Mouse (Mus musculus): ENCODE measurements around the gene Thyn1.

The Thyn1 gene

DNA sequence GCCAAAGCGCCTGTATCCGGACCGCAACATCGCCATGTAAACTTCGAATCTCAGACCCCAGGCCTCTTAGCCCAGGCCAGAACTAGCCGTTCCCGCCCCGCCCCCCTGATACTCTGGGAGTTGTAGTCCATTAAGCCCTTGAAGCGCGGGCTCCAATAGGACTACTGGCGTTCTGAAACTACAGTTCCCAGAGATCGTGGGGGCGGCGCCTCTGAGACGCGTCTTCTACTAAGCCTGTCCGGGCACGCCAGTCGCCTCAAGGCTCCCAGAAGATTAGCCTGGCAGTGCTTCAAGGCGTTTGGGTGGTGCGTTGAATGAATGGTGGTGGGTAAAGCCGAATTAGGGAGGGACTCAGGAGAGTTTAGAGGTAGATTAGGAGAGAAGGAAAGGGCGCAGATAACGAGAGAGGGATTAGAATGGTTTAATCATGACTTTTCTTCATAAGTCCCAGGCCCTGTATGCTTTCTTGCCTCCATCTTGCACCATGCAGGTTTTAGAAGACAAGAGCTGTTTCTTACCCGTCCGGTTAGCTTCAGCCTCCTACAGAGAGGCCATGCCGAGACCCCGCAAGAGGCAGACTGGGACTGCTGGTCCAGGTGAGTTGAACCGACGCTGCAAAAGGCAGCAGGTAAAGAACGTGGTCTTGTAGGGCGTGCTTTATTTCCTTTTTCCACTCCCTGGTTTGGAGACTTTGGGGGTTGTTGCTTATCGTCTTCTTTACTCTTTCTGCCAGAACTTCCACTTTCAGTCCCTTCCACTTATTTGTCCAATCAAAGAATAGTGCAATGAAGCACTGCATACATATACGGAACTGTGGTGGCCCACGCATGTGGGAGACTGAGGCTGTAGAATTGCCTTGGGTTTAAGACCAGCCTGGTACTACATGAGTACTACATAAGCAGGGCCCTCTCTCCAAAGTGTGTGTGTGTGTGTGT lies at the start of gene Thyn1, which contains the start of gene Acad8:
TSS of gene Thyn1 (plus strand) at position 250 of the 935 bp plus-strand sequence.
TSS of gene Acad8 (minus strand) at position 106 of the 935 bp plus-strand sequence.
- peak; percentile 96 for DNase-seq

DNA sequence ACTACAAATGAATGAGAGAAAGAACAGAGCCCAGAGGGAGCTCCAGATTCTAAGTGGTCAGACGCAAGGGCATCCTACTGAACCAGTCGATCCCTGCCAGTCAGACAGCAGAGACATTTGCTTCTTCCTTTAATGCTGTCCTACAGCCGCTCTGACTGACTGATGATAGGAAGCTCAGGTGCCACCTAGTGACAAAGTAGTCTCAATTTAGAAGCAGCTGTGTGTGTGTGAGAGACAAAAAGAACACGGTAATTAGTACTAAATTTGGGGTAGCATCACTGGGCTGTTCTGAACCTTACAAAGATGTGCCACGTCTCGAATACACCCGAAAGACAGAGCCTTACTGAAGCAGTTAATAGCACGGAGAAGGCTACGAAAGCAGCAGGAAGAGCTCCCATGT lies 21.8 kb upstream of the Thyn1 start:
- no peak for DNase-seq

DNA sequence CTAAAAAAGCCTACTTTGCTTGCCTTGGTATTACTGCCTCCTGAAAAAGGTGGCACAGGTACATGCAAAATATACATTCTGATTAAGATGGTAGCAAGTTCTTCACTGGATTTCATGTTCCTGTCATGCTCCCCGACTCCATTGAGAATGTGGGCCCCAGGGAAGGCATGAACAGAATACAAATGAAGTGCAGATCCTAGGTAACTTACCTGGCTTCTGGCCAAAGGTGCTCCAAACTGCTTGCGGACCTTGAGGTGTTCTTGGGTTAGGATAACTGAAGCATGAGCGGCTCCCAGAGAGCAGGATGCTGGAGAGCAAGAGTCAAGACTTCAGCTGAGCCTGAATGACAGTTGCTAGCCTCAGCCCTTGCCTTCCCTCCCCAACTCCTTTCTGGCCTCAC lies 20.7 kb upstream of the Thyn1 start:
- no peak for DNase-seq

DNA sequence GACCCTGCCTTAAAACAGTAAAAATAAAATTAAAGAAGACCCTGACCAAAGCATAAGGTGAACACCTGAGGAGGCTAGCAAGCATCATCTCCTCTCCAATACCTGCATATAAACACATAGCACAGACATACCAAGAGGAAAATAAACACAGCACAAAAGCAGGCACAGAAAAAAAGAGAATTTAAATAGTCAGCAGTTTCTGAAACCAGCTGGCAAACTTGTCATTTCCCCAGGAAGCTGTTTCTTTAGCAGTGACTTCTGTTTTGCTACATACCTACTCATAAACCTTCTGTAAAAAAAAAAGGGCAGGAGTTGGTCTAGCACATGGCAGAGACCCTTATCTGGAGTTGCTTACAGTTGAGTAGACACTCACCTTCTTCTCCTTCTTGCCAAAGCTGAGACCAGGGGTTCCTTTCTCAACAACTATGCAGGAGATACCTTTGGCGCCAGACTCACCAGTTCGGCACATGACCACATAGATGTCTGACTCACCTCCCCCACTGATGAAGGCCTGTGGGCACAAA lies 14.4 kb upstream of the Thyn1 start:
- DNase-seq: no peak

DNA sequence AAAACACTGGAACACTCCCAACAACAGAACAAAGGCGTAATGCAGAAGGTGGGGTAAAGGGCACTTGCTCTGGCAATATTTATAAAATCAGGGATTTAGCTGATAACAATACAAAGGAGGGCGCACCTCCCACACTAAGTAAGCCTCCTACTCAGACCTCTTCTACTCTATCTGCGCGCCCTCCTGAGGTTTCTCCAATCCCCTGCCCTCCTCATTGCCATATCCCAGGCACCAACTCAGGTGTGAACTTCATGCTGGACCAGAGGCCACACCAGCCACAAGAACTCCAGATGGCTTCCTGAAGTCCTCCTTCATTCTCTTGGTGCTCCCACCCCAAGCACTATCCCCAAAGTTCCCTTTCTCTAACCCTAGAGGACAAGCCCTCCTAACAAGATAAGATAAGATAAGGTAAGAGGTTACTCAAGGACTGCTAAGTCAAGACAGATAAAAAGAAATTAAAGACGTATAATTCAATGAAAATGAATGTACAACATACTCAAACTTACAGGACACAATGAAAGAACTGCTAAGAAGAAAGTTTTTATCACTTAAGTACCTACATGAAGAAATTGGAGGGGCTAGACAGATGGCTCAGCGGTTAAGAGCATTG lies 13.7 kb upstream of the Thyn1 start:
- DNase-seq: no peak

DNA sequence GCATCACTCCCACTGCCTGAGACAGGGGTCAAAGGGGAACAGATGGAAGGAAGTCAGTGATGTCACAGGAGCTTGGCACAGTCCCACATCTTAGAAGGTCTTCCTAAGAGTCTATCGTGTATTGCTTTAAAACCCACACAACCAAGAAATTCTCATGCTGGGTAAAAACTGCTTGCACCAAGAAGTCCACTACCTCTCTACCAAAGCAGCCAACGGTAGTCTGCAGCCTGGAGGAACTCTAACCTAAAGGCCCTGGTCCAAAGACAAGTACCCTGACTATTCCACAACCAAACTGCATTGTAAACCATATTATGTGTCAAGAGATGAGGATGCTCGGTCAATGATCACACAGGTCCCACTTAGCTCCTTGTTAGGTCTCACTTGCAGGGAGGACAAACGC lies 9.3 kb upstream of the Thyn1 start:
- no peak for DNase-seq

DNA sequence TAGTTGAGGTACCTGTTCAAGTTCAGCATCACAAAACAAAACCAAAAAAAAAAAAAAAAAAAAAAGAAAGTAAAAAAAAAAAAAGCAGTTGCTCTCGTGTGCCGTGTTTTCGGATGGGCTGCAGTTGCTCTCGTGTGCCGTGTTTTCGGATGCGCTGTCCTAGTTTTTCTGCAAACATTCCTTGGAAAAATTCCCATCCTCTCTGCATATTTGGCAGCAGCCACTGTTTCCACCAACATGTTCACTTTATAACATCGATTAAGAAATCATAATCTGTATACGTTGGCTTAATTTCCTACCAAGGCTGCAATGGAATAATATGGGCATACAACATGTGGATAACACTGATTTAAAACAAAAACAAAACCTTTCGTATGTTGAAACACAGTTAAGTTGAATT lies 6.4 kb upstream of the Thyn1 start:
- no peak for DNase-seq

DNA sequence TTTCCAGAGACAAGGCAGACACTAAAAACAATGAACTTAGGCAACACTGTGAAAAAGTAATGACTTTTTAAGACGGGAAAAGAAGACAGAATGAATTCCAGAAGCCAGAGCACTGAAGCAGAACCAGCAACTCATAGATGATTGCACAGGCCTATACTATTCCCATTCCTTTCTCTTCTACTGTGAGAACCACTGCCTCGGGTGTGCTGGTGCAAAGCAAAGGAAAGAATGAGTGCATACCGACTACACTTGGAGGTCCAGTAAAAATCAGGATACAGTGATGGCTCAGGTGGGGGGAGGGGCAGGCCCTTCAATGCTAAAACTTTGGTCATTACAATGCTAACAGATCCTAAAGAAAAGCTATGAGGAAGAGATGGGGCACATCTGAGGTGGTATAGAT lies 5.6 kb upstream of the Thyn1 start:
- no peak for DNase-seq

DNA sequence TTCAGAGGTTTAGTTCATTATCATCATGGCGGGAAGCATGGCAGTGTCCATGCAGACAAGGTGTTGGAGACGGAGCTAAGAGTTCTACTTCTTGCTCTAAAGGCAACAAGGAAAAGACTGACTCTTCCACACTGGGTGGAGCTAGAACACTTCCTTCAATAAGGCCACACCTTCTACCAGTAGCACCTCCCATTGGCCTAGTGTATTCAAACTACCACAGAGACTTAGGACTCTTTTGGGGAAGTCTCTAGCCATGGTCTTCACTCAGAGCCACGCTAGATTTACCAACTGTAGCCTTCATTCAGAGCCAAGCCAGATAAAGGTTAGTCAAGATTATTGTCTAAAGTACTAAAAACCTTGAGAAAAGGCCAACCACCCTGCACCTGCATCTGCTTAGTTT lies 2.4 kb upstream of the Thyn1 start:
- DNase-seq: no peak

DNA sequence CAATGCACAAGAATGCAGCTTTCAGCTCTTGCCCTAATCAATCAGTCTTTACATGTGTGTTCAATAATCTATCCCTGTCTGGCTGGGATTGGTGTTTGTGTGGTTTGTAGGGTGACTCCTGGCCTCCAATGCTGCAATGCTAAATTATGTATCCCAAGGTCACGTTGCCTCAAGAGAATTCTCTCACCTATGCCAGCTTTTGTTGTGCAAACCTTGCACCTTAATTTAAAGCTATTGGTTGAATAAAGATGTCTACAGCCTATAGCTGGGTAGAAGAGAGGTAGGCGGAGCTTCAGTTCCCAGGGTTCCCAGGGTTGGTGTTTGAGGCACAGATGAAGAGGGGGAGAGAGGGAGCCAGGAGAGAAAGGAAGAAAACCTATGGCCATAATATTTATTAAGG lies 2.0 kb upstream of the Thyn1 start:
- no peak for DNase-seq

DNA sequence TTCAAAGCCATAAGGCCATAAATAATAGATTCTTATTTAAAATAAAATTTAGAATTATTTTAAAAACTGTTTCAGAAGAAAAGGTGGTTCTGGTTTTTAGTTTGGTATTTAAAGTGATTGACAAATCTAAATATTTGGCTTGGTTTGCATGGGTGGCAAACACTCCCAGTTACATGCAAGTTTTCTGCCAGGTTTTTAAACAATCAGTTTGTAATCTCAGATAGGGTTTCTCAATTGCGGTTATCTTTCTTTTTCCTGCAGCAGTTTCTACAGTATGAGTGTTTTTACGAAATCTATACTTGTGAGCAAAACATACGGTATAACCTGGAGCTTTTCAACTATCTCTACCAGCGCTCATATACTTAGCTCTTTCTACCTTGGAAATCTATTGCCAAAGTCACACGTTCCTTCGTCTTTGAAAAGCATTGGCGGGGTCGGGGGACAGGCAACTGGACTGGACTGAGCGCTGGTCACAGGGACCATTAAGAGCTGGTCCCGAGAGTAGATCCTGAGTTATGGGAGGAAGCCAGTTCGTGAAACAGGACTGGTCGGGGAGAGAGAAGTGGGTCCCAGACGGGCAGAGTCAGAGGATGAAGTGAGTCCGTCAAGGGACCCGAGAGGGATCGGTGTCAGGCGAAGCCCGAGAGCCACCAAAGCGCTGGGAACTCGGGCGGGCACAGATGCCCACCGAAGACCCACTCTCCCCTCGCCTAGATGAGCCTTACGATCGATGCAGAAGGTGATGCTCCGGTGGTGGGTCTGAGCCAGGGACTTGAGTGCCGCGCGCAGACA lies 645 bp upstream of the Thyn1 start:
- no peak for DNase-seq

DNA sequence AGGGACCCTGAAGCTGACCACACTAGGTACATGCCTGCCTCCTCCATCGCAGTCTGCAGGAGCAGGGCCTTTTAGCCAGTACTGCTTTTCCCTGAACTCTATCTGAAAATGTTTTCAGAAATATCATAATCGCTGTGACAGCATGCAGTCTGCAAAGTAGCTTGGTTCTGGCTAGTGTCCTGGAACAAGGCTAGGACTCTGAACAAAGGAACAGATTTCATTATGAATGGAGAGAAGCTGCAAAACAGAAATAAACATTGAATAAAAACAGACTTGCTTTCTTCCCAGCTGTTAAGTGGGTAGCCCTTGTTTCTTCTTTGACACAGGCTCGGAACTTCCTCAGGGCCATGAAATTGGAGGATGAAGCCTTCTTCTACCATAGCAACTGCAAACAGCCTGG lies 5.7 kb downstream of the Thyn1 start:
- no peak for DNase-seq

DNA sequence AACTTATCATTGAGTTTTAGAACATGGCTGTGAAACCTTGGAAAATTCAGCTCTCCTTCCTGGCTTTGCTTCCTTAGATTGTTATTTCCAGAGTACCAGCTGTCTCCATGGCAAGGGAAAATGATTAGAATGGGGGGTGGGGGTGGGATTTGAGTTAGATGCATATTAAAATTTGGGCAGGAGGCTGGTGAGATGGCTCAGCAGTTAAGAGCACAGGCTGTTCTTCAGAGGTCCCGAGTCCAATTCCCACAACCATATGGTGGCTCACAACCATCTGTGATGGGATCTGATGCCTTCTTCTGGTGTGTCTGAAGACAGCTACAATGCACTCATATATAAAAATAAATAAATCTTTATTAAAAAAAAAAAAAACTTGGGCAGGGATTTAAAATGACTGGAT lies 6.4 kb downstream of the Thyn1 start:
- no peak for DNase-seq

DNA sequence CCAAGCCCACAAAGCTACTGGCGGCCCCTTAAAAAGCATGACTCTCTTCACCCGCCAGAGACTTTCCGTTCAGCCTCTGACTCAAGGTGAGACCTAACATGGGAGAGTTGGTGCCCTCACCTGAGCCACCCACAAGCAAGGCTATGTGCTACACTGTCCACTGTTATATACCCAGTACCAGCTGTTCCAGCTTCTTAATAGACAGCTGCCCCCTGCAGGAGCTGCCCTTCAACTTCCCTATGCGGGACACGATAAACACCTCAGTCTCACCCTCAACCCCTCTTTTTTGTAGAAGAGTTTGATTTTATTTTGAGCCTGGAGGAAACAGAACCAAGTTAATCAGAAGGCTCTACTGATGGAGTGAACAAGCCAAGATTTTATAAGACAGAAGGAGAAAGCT lies 7.4 kb downstream of the Thyn1 start:
- no peak for DNase-seq

DNA sequence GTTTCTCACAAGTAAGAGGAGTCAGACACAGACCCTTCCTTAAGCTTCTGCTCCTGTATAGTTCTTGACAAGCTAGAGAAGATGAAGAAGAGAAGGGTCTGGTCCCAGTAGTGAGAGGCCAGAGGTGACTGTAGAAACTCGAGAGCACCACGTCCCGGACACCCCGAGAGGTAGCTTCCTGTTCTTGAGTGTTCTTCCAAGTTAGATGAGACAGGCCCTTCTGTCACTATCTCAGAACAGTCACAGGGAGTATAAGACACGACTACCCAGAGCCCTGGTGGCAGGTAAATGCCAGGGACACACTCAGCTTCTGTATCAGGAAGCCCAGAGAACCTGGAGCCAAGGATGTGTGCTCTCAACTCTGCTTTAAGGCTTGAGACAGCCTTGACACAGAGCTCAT lies 9.7 kb downstream of the Thyn1 start:
- DNase-seq: no peak

DNA sequence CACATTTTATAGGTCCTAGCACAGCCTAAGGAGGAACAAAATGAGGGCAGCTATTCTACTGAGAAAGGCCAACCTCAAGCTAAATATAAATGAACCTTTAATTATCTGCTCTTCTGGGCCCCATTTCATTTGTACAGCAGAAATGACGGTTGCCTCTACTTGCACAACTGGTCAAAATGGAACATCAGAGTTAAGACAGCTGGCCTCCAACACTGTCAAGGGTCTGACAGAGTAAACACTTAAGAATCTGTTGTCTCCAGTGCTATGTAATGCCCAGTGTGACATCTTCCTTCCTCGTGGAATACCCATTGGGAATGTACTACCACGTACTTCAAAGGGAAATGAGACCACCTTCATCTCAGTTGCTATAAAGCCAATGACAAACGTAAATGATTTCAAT lies 12.1 kb downstream of the Thyn1 start:
- DNase-seq: no peak

DNA sequence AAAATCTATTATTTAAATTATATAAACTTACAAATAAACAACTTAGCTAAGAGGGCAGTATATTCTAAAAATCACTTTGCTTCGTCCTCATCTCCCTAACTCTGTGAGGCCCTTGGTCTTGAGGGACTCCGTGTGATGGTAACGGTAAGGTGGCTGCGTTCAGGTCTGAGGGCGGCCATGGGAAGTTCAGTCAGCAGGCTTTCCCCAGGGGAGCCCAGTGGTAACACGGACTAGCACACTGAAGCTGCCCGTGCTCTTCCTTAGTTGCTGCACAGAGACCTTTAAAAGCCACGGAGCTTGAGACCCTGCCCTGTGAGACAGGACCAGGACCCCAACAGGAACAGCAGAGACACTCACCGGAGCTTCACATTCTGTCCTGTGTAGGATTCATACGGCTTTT lies 19.5 kb downstream of the Thyn1 start:
- no peak for DNase-seq

DNA sequence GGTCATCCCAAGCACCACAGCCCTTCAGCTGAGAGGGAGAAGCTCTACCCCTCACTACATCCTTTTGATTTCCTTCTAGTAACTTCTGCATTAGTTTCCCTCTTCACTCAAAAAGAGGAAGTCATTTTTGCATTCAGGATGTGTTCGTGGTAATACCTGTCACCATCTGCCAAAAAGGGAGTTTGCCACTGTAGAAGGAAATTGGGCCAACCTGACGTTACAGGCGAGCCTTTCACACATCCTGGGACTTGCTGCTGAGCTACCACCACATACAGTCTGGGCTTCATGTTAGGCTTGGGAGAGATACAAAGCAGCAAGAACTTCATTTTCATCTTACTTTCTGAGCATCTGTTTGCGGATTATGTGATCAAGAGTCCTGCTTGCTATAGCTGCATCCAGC lies 24.2 kb downstream of the Thyn1 start:
- DNase-seq: no peak

DNA sequence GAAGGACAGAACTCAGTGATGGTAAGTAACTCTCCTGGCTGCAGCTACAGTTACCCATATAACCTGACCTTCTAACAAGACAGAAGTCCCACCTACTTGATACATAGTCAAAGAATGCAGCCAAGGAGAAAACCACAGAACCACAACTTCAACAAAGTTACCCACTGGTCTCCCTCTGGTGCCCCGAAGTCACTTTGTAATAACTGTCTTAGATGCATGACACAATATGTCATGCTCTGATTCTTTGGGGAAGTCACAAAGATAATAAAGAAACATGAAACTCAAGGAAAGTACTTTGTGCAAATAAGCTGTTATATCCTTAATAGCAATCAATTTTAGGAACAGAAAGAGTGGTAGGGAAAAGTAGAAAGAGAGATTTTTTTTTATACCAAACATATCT lies 27.2 kb downstream of the Thyn1 start:
- no peak for DNase-seq

DNA sequence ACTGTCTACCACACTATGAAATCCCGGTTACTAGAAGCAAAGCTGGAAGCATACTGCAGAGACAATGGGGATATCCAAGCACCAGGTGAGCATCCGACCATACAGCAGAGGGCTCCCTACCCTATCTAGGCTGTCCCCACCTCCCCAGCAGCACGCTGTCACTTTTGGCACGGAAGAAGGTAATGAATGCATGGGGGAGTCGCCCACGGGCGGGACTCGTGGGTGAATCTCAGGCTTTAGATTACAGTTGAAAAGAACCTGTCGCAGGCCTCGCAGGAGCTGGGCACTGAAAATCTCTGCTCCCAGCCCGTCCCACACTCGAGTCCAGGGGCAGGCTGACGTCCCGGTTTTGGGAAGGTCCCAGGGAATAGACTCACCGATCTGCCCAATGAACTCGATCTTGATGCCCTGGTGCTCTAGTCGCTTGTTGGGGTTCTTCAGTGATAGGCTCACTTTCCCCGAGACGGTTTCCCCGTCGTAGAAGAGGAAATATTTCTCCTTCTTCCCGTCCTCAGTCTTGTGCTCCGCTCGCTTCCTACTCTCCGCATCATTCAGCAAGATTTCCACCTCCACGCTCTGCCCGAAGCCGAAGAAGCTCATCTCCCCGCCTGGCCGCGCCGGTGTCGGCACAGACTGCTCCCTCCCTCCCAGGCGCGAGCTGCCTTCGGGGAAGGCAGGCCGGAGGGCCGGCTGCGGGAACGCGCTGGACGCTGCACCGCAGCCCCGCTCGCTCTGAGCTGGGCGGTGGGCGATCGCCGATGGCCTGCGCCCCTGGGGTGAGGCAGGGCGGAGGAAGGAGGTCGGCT lies 29.7 kb downstream of the Thyn1 start:
- DNase-seq: peak in 1 of 2 experiments; percentile 40

DNA sequence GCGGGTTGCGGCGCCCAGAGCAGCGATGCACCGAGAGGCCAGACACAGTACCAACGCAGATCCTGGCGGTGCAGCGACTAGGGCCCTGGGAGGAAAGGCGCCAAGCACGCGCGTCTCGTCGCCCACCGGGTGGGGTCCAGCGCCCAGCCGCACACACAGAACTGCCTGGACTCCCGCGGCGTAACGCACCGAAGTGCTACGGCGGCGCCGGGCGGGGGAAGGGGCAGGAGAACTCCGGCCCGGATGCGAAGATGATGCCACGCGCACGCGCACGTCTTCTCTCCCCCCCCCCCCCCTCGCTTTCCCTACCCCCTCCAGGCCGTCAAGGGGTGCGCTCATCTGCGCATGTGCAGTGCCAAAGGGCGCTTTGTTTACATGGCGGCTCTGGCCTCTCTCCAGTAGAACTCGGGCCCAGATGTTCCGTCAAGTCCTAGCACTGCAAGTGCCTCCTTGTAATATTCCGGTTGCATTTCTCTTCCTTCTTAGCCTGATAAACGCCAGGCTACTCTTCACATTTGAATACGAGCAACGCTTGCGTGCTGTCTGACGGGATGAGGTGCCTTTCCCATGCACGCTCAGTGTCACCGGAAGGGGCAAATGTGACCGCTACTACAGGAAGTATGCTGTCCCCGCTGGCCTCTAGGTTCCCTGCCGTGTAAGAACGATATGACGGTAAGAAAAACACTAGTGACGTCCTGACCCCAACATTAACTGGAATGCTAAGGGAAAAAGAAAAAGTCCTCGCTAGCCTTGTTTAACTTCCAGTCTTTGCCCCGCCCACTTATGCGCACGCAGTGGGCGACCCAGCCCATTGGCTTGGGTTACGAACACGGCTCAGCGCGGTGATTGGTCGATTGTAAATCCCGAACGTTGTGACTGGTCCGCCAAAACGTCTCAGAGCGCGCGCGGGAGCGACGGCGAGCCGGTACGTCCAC lies 30.6 kb downstream of the Thyn1 start, which contains the start of the genes Vps26b and Ncapd3:
TSS of gene Vps26b (minus strand) at position 238 of the 935 bp plus-strand sequence.
TSS of gene Ncapd3 (plus strand) at position 348 of the 935 bp plus-strand sequence.
- peak; percentile 96 to 97 for DNase-seq

All from lung, postnatal 4 days (tissue).